Mouse (Mus musculus) hindbrain, embryonic 11.5 days (tissue): Measurements from ENCODE around the gene Mdm2. TPM values are rescaled to one million over a fixed set of nuclear protein-coding genes. Genes with fewer than 3 reads are reported as not detected.
A peak's percentile ranks its signal among the peaks of the same experiment; 100 is the strongest.

ENCODE experiments used
- ATAC-seq: fragments of 200-750 bp; cut with Nextera tagmentation; 2 replicates; pipeline ENCODE4 v1.8.0; 2017; ENCODE audit warnings: mild to moderate bottlenecking, moderate TSS enrichment, moderate library complexity; ENCODE audit not compliant: low FRiP score
- DNase-seq: peaks from one replicate; pipeline ENCODE4 v3.0.0-alpha.2; 2015; ENCODE audit warnings: low spot score
- H3K27ac ChIP-seq: fragments of 300-500 bp; sonication (generic); 2 replicates; pipeline ENCODE4 v1.5.1; 2014; ENCODE audit warnings: mild to moderate bottlenecking, low read depth, low read length
- H3K27me3 ChIP-seq: fragments of 300-500 bp; sonication (generic); 2 replicates; pipeline ENCODE4 v1.6.1; 2014; ENCODE audit warnings: mild to moderate bottlenecking, low read length, moderate library complexity, mixed read lengths; ENCODE audit not compliant: control insufficient read depth, insufficient read depth
- H3K36me3 ChIP-seq: fragments of 300-500 bp; sonication (generic); 2 replicates; pipeline ENCODE4 v1.6.1; 2014; ENCODE audit warnings: mild to moderate bottlenecking, low read length, moderate library complexity, mixed read lengths; ENCODE audit not compliant: control insufficient read depth, insufficient read depth
- H3K4me1 ChIP-seq: fragments of 300-500 bp; sonication (generic); replicated peaks from 2 replicates; pipeline ENCODE4 v1.6.1; 2014; ENCODE audit warnings: low read length, mixed read lengths; ENCODE audit not compliant: control insufficient read depth, insufficient read depth
- H3K4me2 ChIP-seq: fragments of 300-500 bp; sonication (generic); replicated peaks from 2 replicates; pipeline ENCODE4 v1.6.1; 2014; ENCODE audit warnings: mild to moderate bottlenecking, low read depth, low read length
- H3K4me3 ChIP-seq: fragments of 300-500 bp; sonication (generic); 2 replicates; pipeline ENCODE4 v1.5.1; 2014; ENCODE audit warnings: low read depth, low read length
- H3K9ac ChIP-seq: fragments of 300-500 bp; sonication (generic); 2 replicates; pipeline ENCODE4 v1.6.1; 2014; ENCODE audit warnings: low read depth, low read length
- H3K9me3 ChIP-seq: fragments of 300-500 bp; sonication (generic); 2 replicates; pipeline ENCODE4 v1.6.1; 2016; ENCODE audit warnings: low read length; ENCODE audit not compliant: control insufficient read depth
- WGBS: fragments of 180-500 bp; shearing (Covaris S2); extraction: QIAGEN DNeasy Blood & Tissue Kit; methylation state at CpG from one replicate; pipeline ENCODE4 v1.1.7; 2014; 5-methylcytosine and 5-hydroxymethylcytosine counted together
- polyA plus RNA-seq: library from polyadenylated mRNA; unstranded; fragments of >200 nt; fragmentation: Nextera tagmentation; extraction: Ambion mirVana; gene quantifications from 2 replicates; pipeline ENCODE4 v1.2.1, GENCODE M21; 2014

The Mdm2 gene
- polyA plus RNA-seq, 1 experiment from 2014 or later, result 87.8 TPM

DNA sequence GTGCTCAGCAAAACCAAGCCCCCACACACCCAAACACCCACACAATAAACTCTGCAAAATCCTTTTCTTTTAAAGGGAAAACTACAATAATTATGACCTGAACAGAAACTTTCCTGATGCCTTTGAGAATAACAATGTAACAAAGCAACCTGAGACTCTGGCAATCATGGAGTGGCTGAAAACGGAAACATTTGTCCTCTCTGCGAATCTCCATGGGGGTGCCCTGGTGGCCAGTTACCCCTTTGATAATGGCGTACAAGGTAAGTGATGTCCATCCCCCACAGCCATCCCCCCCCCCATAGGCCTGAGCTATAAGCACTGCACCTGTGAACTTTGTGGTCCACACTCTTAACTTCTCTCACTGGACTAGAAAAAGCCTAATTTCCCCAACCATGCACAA is 40.5 kb downstream of the Mdm2 start:
- Histone ChIP-seq H3K9me3 (no peaks in the 10 kb centered on the region), H3K4me2 (no peak overlapping the region), H3K36me3 (no peaks in the 10 kb centered on the region), H3K4me1 (no peaks in the 10 kb centered on the region), H3K4me3 (no peak overlapping the region), H3K27ac (no peak overlapping the region), H3K9ac (no peak overlapping the region), H3K27me3 (no peaks in the 10 kb centered on the region)
- no peak for ATAC-seq
- DNase-seq, result no peak
- 78% methylated on average over 3 of the region's 3 CpGs for WGBS

DNA sequence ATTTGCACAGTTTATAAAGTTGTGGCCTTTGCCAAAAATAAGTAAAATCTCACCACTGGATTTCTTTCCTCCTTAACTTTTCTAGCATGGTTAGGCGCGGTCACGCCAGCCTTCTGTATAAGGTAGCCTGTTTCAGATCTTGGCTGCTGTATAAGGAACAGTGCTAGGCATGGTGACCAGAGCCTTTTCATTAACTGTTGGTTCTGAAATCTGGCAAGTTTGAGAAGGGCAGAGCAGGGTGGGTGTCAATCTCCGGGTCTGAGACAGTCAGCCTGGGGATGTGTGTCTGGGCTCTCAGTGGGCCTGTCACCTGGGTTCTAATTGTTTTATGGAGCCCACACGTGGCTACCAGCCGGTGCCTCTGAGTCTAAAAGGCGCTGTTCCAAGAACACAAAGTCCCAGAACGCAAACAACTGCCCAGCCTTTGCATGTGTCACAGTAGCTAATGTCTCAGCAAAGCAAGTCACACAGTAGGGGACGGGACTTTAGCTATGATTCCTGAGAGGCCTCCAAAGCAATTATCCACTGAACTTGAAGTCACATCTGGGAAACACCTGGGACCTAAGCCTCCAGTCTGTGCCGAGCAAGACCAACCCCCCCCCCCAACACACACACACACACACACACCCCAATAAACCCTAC is 41.0 kb downstream of the Mdm2 start:
- H3K36me3 ChIP-seq, result no peaks in the 10 kb centered on the region
- ATAC-seq, result no peak
- no peak overlapping the region for H3K4me3 ChIP-seq
- DNase-seq, result peak; percentile 15
- no peaks in the 10 kb centered on the region for H3K9me3 ChIP-seq
- 69% methylated on average over 10 of the region's 10 CpGs for WGBS
- no peak overlapping the region for H3K9ac ChIP-seq
- no peaks in the 10 kb centered on the region for H3K27me3 ChIP-seq
- H3K4me2 ChIP-seq, result no peak overlapping the region
- H3K27ac ChIP-seq, result no peak overlapping the region
- H3K4me1 ChIP-seq, result no peaks in the 10 kb centered on the region

- ATAC-seq (no peak), DNase-seq (no peak)
- H3K4me1 ChIP-seq, result no peaks in the 10 kb centered on the region
- 90% methylated on average over 10 of the region's 10 CpGs for WGBS
- no peaks in the 10 kb centered on the region for H3K9me3 ChIP-seq
- no peaks in the 10 kb centered on the region for H3K36me3 ChIP-seq
- H3K4me3 ChIP-seq, result no peak overlapping the region
- no peak overlapping the region for H3K9ac ChIP-seq
- no peaks in the 10 kb centered on the region for H3K27me3 ChIP-seq
- no peak overlapping the region for H3K4me2 ChIP-seq
- H3K27ac ChIP-seq, result no peak overlapping the region
Measured at GRCm38 (mm10) chr10:117668546-117669300, 41.8 kb downstream of the Mdm2 start.

DNA sequence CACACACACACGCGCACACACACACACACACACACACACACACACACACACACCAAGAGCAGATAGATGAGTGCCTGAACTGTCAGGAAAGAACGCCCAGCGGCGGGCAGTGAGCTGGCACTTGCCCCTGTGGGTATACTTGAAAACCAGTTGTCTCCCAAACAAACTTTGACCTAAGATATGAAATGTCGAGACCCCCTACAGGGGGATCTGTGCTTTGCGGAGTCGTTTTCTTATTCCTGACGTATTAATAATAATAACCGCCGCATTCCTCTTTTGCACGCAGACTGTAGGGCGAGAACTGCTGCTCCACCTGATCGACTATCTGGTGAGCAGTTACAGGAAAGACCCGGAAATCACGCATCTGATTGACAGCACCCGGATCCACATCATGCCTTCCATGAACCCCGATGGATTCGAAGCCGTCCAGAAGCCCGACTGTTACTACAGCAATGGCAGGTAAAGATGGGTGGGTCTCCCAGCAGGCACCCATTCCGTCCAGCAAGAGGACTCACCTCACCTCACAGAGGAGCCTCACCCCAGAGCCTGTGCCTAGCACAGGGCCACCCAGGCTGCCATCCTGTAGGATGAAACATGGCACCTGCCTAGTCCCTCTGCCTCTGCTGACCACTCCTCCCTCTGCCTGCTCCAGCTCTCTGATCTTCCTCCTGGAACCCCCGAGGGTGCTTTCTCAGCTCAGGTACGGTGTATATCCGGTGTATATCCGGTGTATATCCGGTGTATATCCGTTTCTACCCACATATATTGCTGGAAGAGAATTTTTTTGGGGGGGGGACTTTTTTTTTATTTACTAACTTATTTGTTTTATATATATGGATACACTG is 42.7 kb downstream of the Mdm2 start:
- H3K27ac ChIP-seq, result no peak overlapping the region
- H3K36me3 ChIP-seq, result no peaks in the 10 kb centered on the region
- no peak overlapping the region for H3K4me3 ChIP-seq
- H3K9me3 ChIP-seq, result no peaks in the 10 kb centered on the region
- no peaks in the 10 kb centered on the region for H3K27me3 ChIP-seq
- ATAC-seq (no peak), DNase-seq (no peak)
- no peaks in the 10 kb centered on the region for H3K4me1 ChIP-seq
- H3K9ac ChIP-seq, result no peak overlapping the region
- no peak overlapping the region for H3K4me2 ChIP-seq
- 90% methylated on average over 28 of the region's 28 CpGs for WGBS

DNA sequence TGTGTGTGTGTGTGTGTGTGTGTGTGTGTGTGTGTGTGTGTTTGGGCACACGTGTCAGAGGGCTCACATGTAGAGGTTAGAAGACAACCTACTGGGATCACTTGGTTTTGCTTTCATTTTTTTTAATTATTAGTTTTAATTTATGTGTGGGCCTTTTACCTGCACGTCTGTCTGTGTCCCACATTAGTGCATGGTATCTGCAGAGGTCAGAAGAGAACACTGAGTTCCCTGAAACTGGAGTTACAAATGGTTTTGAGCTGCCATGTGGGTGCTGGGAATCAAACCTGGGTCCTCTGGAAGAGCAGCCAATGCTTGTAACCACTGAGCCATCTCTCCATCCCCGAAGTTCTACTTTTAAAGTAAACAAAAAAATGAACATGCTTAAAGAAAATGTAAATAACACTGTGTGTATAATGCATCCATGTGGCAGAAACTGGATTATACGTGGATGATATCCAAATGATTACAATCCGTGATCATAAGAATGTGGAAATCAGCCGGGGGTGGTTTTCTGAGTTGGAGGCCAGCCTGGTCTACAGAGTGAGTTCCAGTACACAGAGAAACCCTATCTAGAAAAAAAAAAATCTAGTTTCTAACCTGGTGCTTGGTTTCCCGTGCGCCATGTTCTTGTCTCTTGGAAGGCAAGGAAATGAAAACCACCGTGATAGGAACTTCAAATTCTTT is 43.5 kb downstream of the Mdm2 start:
- H3K4me3 ChIP-seq, result no peak overlapping the region
- no peaks in the 10 kb centered on the region for H3K36me3 ChIP-seq
- H3K4me2 ChIP-seq, result no peak overlapping the region
- WGBS, result 90% methylated on average over 9 of the region's 9 CpGs
- H3K9ac ChIP-seq, result no peak overlapping the region
- DNase-seq (no peak), ATAC-seq (no peak)
- no peaks in the 10 kb centered on the region for H3K9me3 ChIP-seq
- no peaks in the 10 kb centered on the region for H3K27me3 ChIP-seq
- H3K4me1 ChIP-seq, result no peaks in the 10 kb centered on the region
- H3K27ac ChIP-seq, result no peak overlapping the region

GRCm38 (mm10) chr10:117666361-117666760 is 44.2 kb downstream of the Mdm2 start:
- WGBS, result 94% methylated on average over 3 of the region's 3 CpGs
- H3K27me3 ChIP-seq, result no peaks in the 10 kb centered on the region

GRCm38 (mm10) chr10:117665376-117666275 is 44.9 kb downstream of the Mdm2 start:
- no peak overlapping the region for H3K4me3 ChIP-seq
- H3K4me1 ChIP-seq, result no peaks in the 10 kb centered on the region
- H3K9me3 ChIP-seq, result no peaks in the 10 kb centered on the region
- DNase-seq, result no peak
- H3K4me2 ChIP-seq, result no peak overlapping the region
- no peak for ATAC-seq
- H3K27ac ChIP-seq, result no peak overlapping the region
- no peaks in the 10 kb centered on the region for H3K36me3 ChIP-seq
- H3K27me3 ChIP-seq, result no peaks in the 10 kb centered on the region
- no peak overlapping the region for H3K9ac ChIP-seq
- WGBS, result 79% methylated on average over 9 of the region's 9 CpGs

More at GRCm38 (mm10) chr10:117666361-117666760, 44.2 kb downstream of the Mdm2 start:
- no peak overlapping the region for H3K27ac ChIP-seq
- no peaks in the 10 kb centered on the region for H3K9me3 ChIP-seq
- H3K9ac ChIP-seq, result no peak overlapping the region
- no peaks in the 10 kb centered on the region for H3K4me1 ChIP-seq
- H3K36me3 ChIP-seq, result no peaks in the 10 kb centered on the region
- DNase-seq, result no peak
- ATAC-seq, result no peak
- no peak overlapping the region for H3K4me3 ChIP-seq
- no peak overlapping the region for H3K4me2 ChIP-seq

DNA sequence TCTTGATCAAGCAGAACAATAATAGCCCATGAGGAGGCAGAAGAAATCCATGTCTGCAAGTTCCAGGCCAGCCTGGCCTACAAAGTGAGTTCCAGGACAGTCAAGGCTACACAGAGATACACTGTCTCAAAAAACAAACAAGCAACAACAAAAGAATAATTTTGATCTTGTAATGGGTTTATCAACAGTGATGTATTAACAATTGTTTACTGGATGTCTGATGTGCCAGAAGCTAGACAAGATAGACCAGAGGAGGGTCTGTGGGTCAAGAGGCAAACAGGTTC is 45.7 kb downstream of the Mdm2 start:
- ATAC-seq, result no peak
- Histone ChIP-seq H3K4me2 (no peak overlapping the region), H3K27me3 (no peaks in the 10 kb centered on the region), H3K4me1 (no peaks in the 10 kb centered on the region), H3K9ac (no peak overlapping the region), H3K36me3 (no peaks in the 10 kb centered on the region), H3K4me3 (no peak overlapping the region), H3K9me3 (no peaks in the 10 kb centered on the region), H3K27ac (no peak overlapping the region)
- DNase-seq, result no peak
